In genomic region chr2:91993409-91993808, GRCm38 (mm10) we compare ENCODE assay signal across 28 mouse cellular contexts. TPM values are rescaled to one million over a fixed set of nuclear protein-coding genes. Genes with fewer than 3 reads are reported as not detected.
"Had no signal": no experiment of that assay in that cellular context is flagged by ENCODE, and none has a peak within 500 bp of the region (broad histone marks: within the 10 kb centered on the region; RNA-seq: fewer than 3 reads in every experiment).

No protein-coding gene starts in this region.

- H3K4me3 ChIP-seq: limb, embryonic 12.5 days; limb, embryonic 15.5 days; myocyte; neural tube, embryonic 13.5 days; stomach, embryonic 15.5 days had no signal

- H3K9me3 ChIP-seq: limb, embryonic 12.5 days; limb, embryonic 15.5 days; neural tube, embryonic 13.5 days; stomach, embryonic 15.5 days had no signal

- H3K27me3 ChIP-seq: limb, embryonic 15.5 days; neural tube, embryonic 13.5 days; stomach, embryonic 15.5 days had no signal

- DNase-seq: kidney, adult 18-20 months; kidney, adult 9 months; kidney, postnatal 14 days; kidney, postnatal 4 days; left cerebral cortex, postnatal 4 days; liver, postnatal 0 days; lung, embryonic 14.5 days; retina, postnatal 1 day; right cerebral cortex, postnatal 25 days; spleen, adult 18-20 months; thymus, adult 18-20 months; thymus, postnatal 14 days; thymus, postnatal 4 days had no signal

- H3K4me2 ChIP-seq: limb, embryonic 12.5 days; limb, embryonic 15.5 days; liver, embryonic 11.5 days; lung, embryonic 14.5 days; neural tube, embryonic 13.5 days; stomach, embryonic 15.5 days had no signal

- H3K27ac ChIP-seq: limb, embryonic 12.5 days; limb, embryonic 15.5 days; liver, embryonic 14.5 days; macrophage; neural tube, embryonic 13.5 days; stomach, embryonic 15.5 days had no signal

- H3K36me3 ChIP-seq: limb, embryonic 12.5 days; neural tube, embryonic 13.5 days had no signal

- H3K9ac ChIP-seq: limb, embryonic 12.5 days; limb, embryonic 15.5 days; liver, embryonic 14.5 days; liver, postnatal 0 days; lung, embryonic 14.5 days; neural tube, embryonic 13.5 days; stomach, embryonic 15.5 days had no signal

- H3K4me1 ChIP-seq: limb, embryonic 12.5 days; limb, embryonic 15.5 days had no signal

- ATAC-seq: liver, postnatal 0 days; lung, postnatal 0 days had no signal

RNA-seq across cellular contexts. Expression of gene Creb3l1, which starts 30.9 kb away (rescaled TPM):
- total RNA-seq: monocyte, adult 5-6 weeks had no signal

RNA-seq across cellular contexts. Expression of gene Gm9821, which starts 47.9 kb away (rescaled TPM):
- total RNA-seq: layer of hippocampus, adult 18-20 months; layer of hippocampus, postnatal 14 days; left cerebral cortex, adult 8-10 months; left cerebral cortex, postnatal 14 days; left cerebral cortex, postnatal 4 days; megakaryocyte, adult 5-6 weeks had no signal
